Mouse (Mus musculus) testis, adult 2 months (tissue): ENCODE measurements at regions not wholly inside any gene's neighbourhood (a gene's known extent, or its start where the extent isn't known, plus 50 kb on each side); places are given as distances from the start of the nearest gene placed in this dataset.

Source experiments
- CTCF ChIP-seq: fragments of 200-500 bp; IDR thresholded peaks from 2 replicates; pipeline ENCODE4 v1.5.1; 2012; ENCODE audit warnings: low read depth, mild to moderate bottlenecking, inconsistent platforms, low read length, moderate library complexity; ENCODE audit not compliant: control insufficient read depth, insufficient read depth, insufficient replicate concordance
- POLR2A ChIP-seq: fragments of 200-500 bp; IDR thresholded peaks from 2 replicates; pipeline ENCODE4 v1.6.1; 2012; ENCODE audit warnings: low read depth, mild to moderate bottlenecking, inconsistent platforms, low read length, moderate library complexity; ENCODE audit not compliant: control insufficient read depth

GRCm38 (mm10) chr8:77804536-77804935, 80.3 kb upstream of the Ednra start:
- TF ChIP-seq POLR2A: no peak
- no peak for TF ChIP-seq CTCF
